Mouse (Mus musculus): ENCODE measurements at regions not wholly inside any gene's neighbourhood (a gene's known extent, or its start where the extent isn't known, plus 50 kb on each side); places are given as distances from the start of the nearest gene placed in this dataset.

- Histone ChIP-seq H3K36me3 (no peaks in the 10 kb centered on the region), H3K4me3 (no peak overlapping the region), H3K4me2 (no peak overlapping the region), H3K4me1 (no peaks in the 10 kb centered on the region), H3K9me3 (replicated peaks) (no peaks in the 10 kb centered on the region), H3K9ac (no peak overlapping the region), H3K27me3 (replicated peaks) (no peaks in the 10 kb centered on the region; the same call in 1 of the 2 replicates), H3K27ac (no peak overlapping the region)
- 61% methylated on average over 5 of the region's 5 CpGs for whole genome bisulfite sequencing (ENCODE audit: insufficient replicate concordance)
- no peak for ATAC-seq
Observed at GRCm38 (mm10) chr1:89257945-89258344, 187.7 kb downstream of the Sh3bp4 start.

- ATAC-seq, result no peak
- Histone ChIP-seq H3K9ac (no peak overlapping the region), H3K9me3 (replicated peaks) (no peaks in the 10 kb centered on the region), H3K4me2 (no peak overlapping the region), H3K27me3 (replicated peaks) (no peaks in the 10 kb centered on the region; the same call in 1 of the 2 replicates), H3K36me3 (no peaks in the 10 kb centered on the region), H3K4me1 (no peaks in the 10 kb centered on the region), H3K27ac (no peak overlapping the region), H3K4me3 (no peak overlapping the region)
- WGBS (ENCODE audit: insufficient replicate concordance), result 52% methylated on average over 4 of the region's 4 CpGs
Observed at GRCm38 (mm10) chr1:89265771-89266170, 188.8 kb upstream of the Agap1 start.

GRCm38 (mm10) chr1:89268806-89269205, 185.8 kb upstream of the Agap1 start:
- no peak overlapping the region for H3K4me3 ChIP-seq
- WGBS (ENCODE audit: insufficient replicate concordance), result 51% methylated on average over 2 of the region's 2 CpGs
- H3K36me3 ChIP-seq, result no peaks in the 10 kb centered on the region
- H3K9me3 ChIP-seq (replicated peaks), result no peaks in the 10 kb centered on the region
- no peaks in the 10 kb centered on the region; the same call in 1 of the 2 replicates for H3K27me3 ChIP-seq (replicated peaks)
- no peaks in the 10 kb centered on the region for H3K4me1 ChIP-seq
- no peak overlapping the region for H3K4me2 ChIP-seq
- no peak overlapping the region for H3K9ac ChIP-seq
- H3K27ac ChIP-seq, result no peak overlapping the region
- ATAC-seq, result no peak

- Histone ChIP-seq H3K36me3 (no peaks in the 10 kb centered on the region), H3K4me1 (no peaks in the 10 kb centered on the region), H3K4me3 (no peak overlapping the region), H3K4me2 (no peak overlapping the region), H3K9ac (no peak overlapping the region), H3K27ac (no peak overlapping the region), H3K9me3 (replicated peaks) (no peaks in the 10 kb centered on the region), H3K27me3 (replicated peaks) (no peaks in the 10 kb centered on the region; the same call in 1 of the 2 replicates)
- no peak for ATAC-seq
- WGBS (ENCODE audit: insufficient replicate concordance), result 53% methylated on average over 8 of the region's 8 CpGs
Observed at GRCm38 (mm10) chr1:89271743-89272142, 182.9 kb upstream of the Agap1 start.

- H3K27ac ChIP-seq, result no peak overlapping the region
- H3K9me3 ChIP-seq (replicated peaks), result no peaks in the 10 kb centered on the region
- no peaks in the 10 kb centered on the region for H3K36me3 ChIP-seq
- H3K27me3 ChIP-seq (replicated peaks), result no peaks in the 10 kb centered on the region; the same call in 1 of the 2 replicates
- 74% methylated on average over 10 of the region's 10 CpGs for WGBS (ENCODE audit: insufficient replicate concordance)
- no peaks in the 10 kb centered on the region for H3K4me1 ChIP-seq
- H3K4me2 ChIP-seq, result no peak overlapping the region
- H3K4me3 ChIP-seq, result no peak overlapping the region
- H3K9ac ChIP-seq, result no peak overlapping the region
- ATAC-seq, result no peak
Observed at GRCm38 (mm10) chr1:89273021-89273420, 181.6 kb upstream of the Agap1 start.

GRCm38 (mm10) chr1:89273786-89274362, 180.7 kb upstream of the Agap1 start:
- no peak overlapping the region for H3K4me2 ChIP-seq
- no peak overlapping the region for H3K9ac ChIP-seq
- WGBS (ENCODE audit: insufficient replicate concordance), result 69% methylated on average over 10 of the region's 10 CpGs
- no peaks in the 10 kb centered on the region for H3K36me3 ChIP-seq
- H3K4me3 ChIP-seq, result no peak overlapping the region
- no peak overlapping the region for H3K27ac ChIP-seq
- no peaks in the 10 kb centered on the region for H3K4me1 ChIP-seq
- no peaks in the 10 kb centered on the region for H3K9me3 ChIP-seq (replicated peaks)
- no peaks in the 10 kb centered on the region; the same call in 1 of the 2 replicates for H3K27me3 ChIP-seq (replicated peaks)
- no peak for ATAC-seq

- Histone ChIP-seq H3K4me1 (no peaks in the 10 kb centered on the region), H3K36me3 (no peaks in the 10 kb centered on the region), H3K4me2 (no peak overlapping the region), H3K27ac (no peak overlapping the region), H3K9me3 (replicated peaks) (no peaks in the 10 kb centered on the region), H3K9ac (no peak overlapping the region), H3K27me3 (replicated peaks) (no peaks in the 10 kb centered on the region), H3K4me3 (no peak overlapping the region)
- WGBS (ENCODE audit: insufficient replicate concordance), result 49% methylated on average over 5 of the region's 5 CpGs
- ATAC-seq, result no peak
Observed at GRCm38 (mm10) chr1:89279382-89279781, 175.2 kb upstream of the Agap1 start.

- no peak for ATAC-seq
- Histone ChIP-seq H3K4me3 (no peak overlapping the region), H3K27me3 (replicated peaks) (no peaks in the 10 kb centered on the region), H3K4me2 (no peak overlapping the region), H3K4me1 (no peaks in the 10 kb centered on the region), H3K9ac (no peak overlapping the region), H3K9me3 (replicated peaks) (no peaks in the 10 kb centered on the region), H3K27ac (no peak overlapping the region), H3K36me3 (no peaks in the 10 kb centered on the region)
- 43% methylated on average over 1 of the region's 1 CpGs for WGBS (ENCODE audit: insufficient replicate concordance)
Observed at GRCm38 (mm10) chr1:89281107-89281655, 173.4 kb upstream of the Agap1 start.

GRCm38 (mm10) chr1:89285041-89285440, 169.6 kb upstream of the Agap1 start:
- no peak overlapping the region for H3K4me3 ChIP-seq
- no peak overlapping the region for H3K9ac ChIP-seq
- no peak overlapping the region for H3K4me2 ChIP-seq
- no peaks in the 10 kb centered on the region for H3K36me3 ChIP-seq
- no peak overlapping the region for H3K27ac ChIP-seq
- no peaks in the 10 kb centered on the region for H3K9me3 ChIP-seq (replicated peaks)
- no peaks in the 10 kb centered on the region for H3K27me3 ChIP-seq (replicated peaks)
- no peak for ATAC-seq
- 80% methylated on average over 4 of the region's 4 CpGs for WGBS (ENCODE audit: insufficient replicate concordance)
- no peaks in the 10 kb centered on the region for H3K4me1 ChIP-seq

GRCm38 (mm10) chr1:89287136-89287795, 167.3 kb upstream of the Agap1 start:
- no peak overlapping the region for H3K27ac ChIP-seq
- no peak overlapping the region for H3K4me2 ChIP-seq
- H3K36me3 ChIP-seq, result no peaks in the 10 kb centered on the region
- no peaks in the 10 kb centered on the region for H3K9me3 ChIP-seq (replicated peaks)
- H3K4me3 ChIP-seq, result no peak overlapping the region
- 63% methylated on average over 10 of the region's 10 CpGs for WGBS (ENCODE audit: insufficient replicate concordance)
- no peaks in the 10 kb centered on the region for H3K27me3 ChIP-seq (replicated peaks)
- no peak overlapping the region for H3K9ac ChIP-seq
- H3K4me1 ChIP-seq, result no peaks in the 10 kb centered on the region
- no peak for ATAC-seq

GRCm38 (mm10) chr1:89288001-89288400, 166.6 kb upstream of the Agap1 start:
- no peak overlapping the region for H3K27ac ChIP-seq
- H3K9ac ChIP-seq, result no peak overlapping the region
- no peaks in the 10 kb centered on the region for H3K36me3 ChIP-seq
- no peaks in the 10 kb centered on the region for H3K9me3 ChIP-seq (replicated peaks)
- H3K4me3 ChIP-seq, result no peak overlapping the region
- H3K27me3 ChIP-seq (replicated peaks), result no peaks in the 10 kb centered on the region
- H3K4me2 ChIP-seq, result no peak overlapping the region
- no peak for ATAC-seq
- H3K4me1 ChIP-seq, result no peaks in the 10 kb centered on the region

GRCm38 (mm10) chr1:89288921-89289320, 165.7 kb upstream of the Agap1 start:
- H3K9ac ChIP-seq, result no peak overlapping the region
- ATAC-seq, result no peak
- 47% methylated on average over 2 of the region's 2 CpGs for WGBS (ENCODE audit: insufficient replicate concordance)

More at GRCm38 (mm10) chr1:89288921-89289320, 165.7 kb upstream of the Agap1 start:
- Histone ChIP-seq H3K9me3 (replicated peaks) (no peaks in the 10 kb centered on the region), H3K4me2 (no peak overlapping the region), H3K27me3 (replicated peaks) (no peaks in the 10 kb centered on the region), H3K27ac (no peak overlapping the region), H3K4me3 (no peak overlapping the region), H3K4me1 (no peaks in the 10 kb centered on the region), H3K36me3 (no peaks in the 10 kb centered on the region)
